Mouse (Mus musculus): ENCODE results near the gene Safb2. TPM values are rescaled to one million over a fixed set of nuclear protein-coding genes. Genes with fewer than 3 reads are reported as not detected.

Gene Safb2
- polyA plus RNA-seq, 1 experiment, result 137 TPM

DNA sequence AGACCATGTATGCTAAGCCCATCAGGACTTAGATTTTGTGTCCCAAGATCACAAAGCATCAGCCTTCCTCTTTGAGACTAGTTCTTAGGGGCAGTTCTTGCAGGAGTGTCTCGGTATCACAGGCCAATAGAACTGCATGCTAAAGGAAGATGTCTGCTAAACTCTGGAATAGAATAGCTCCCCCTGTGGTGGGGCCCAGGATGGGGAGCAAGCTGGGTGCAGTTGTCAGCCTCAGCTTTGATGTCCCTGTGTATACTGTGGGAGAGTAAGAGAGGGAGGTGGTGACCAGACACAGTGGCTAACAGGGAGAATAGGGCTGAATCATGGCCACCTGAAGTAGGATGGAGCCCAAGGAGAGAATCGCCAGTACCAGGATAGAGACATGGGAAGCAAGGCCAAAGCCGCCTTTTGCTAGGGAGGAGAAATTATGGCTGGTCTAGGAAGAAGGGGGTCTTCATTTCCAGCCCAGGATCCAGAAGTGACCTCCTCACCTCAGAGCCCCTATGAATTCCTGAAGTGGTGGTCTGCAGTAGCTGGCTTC, 40.6 kb downstream of the Safb2 start:
- peak in 1 of 2 experiments; percentile 11 for DNase-seq
- H3K27ac ChIP-seq (ENCODE audit: insufficient read depth, low read length), result no peak overlapping the region
- TF ChIP-seq POLR2A (IDR thresholded peaks at IDR 0.05; ENCODE audit: borderline replicate concordance, insufficient read depth, low read length) (no peak), CTCF (IDR thresholded peaks at IDR 0.05; ENCODE audit: borderline replicate concordance, insufficient read depth, low read depth, low read length) (no peak)
- H3K4me3 ChIP-seq (replicated peaks; ENCODE audit: insufficient read depth, low read depth, low read length), result no peak overlapping the region
- WGBS, result 97% methylated on average over 3 of the region's 3 CpGs
- no peaks in the 10 kb centered on the region for H3K27me3 ChIP-seq (ENCODE audit: control insufficient read depth, insufficient read depth, low read length)
- H3K4me1 ChIP-seq (ENCODE audit: control insufficient read depth, insufficient read depth, low read length), result peaks cover 16% of the 10 kb centered on the region

DNA sequence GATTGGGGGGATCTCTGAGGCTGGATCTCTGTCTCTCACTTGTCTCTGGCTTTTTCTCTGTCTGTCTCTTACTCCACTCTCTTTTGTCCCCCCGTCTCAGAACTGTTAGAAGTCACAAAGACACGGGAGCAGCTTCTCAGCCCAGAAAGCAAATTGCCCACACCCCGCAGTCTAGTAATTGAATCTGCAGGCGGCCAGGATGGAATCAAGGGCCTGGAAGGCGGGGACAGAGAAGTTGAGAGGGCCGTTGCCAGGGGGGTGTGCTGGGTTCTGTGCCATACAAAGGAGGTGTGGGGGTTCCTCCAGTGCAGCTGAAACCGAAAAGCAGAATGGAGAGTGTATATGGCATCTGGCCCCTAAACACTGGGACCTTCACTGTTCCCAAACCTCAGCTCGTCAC, 41.6 kb downstream of the Safb2 start:
- H3K27me3 ChIP-seq (ENCODE audit: control insufficient read depth, insufficient read depth, low read length), result no peaks in the 10 kb centered on the region
- H3K4me3 ChIP-seq (replicated peaks; ENCODE audit: insufficient read depth, low read depth, low read length), result no peak overlapping the region
- TF ChIP-seq POLR2A (IDR thresholded peaks at IDR 0.05; ENCODE audit: borderline replicate concordance, insufficient read depth, low read length), result no peak
- no peak for TF ChIP-seq CTCF (IDR thresholded peaks at IDR 0.05; ENCODE audit: borderline replicate concordance, insufficient read depth, low read depth, low read length)
- 52% methylated on average over 8 of the region's 8 CpGs for WGBS
- no peak overlapping the region for H3K27ac ChIP-seq (ENCODE audit: insufficient read depth, low read length)
- DNase-seq, result peak in 1 of 2 experiments; percentile 4
- H3K4me1 ChIP-seq (ENCODE audit: control insufficient read depth, insufficient read depth, low read length), result peaks cover 8% of the 10 kb centered on the region

DNA sequence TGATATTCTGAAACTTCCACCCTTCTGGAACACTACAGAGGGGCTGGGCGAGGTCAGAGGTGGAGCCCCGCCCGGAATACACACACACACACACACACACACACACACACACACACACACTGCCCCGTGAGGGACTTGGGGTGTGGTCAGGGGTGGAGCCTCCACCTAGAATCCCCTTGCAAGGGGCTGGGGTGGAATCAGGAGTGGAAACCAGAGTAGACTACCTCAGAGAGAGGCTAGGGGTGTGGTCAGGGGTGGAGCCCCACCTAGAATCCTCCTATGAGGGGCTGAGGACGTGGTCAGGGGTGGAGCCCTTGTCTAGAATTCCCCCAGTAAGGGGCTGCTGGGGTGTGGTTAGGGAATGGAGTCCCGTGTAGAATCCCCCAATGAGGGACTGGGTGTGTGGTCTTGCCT, 43.8 kb downstream of the Safb2 start:
- WGBS, result 79% methylated on average over 6 of the region's 6 CpGs
- no peak for TF ChIP-seq POLR2A (IDR thresholded peaks at IDR 0.05; ENCODE audit: borderline replicate concordance, insufficient read depth, low read length)
- TF ChIP-seq CTCF (IDR thresholded peaks at IDR 0.05; ENCODE audit: borderline replicate concordance, insufficient read depth, low read depth, low read length), result no peak

DNA sequence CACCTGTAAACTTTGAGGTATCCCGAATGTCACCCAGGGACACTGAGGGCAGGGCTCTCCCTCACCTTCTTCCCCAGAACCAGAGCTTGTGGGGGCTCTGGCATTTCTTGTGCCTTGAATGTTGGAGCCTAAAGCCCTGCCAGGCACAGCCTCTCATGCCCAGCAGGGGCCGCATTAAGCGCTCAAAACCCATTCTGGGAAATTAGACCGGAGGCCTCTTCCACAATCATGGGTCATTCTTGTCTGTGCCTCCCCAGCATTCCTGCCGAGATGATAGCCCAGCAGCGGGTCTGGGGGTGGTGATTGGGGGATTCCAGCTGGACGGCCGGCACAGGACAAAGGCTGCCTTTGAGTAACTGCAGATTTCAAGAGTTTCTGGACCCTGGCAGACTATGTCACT, 46.5 kb downstream of the Safb2 start:
- WGBS, result 51% methylated on average over 8 of the region's 8 CpGs
- Histone ChIP-seq H3K4me3 (replicated peaks; ENCODE audit: insufficient read depth, low read depth, low read length) (no peak overlapping the region), H3K27ac (ENCODE audit: insufficient read depth, low read length) (no peak overlapping the region), H3K27me3 (ENCODE audit: control insufficient read depth, insufficient read depth, low read length) (no peaks in the 10 kb centered on the region; the same call in 1 of the 2 replicates), H3K4me1 (ENCODE audit: control insufficient read depth, insufficient read depth, low read length) (0 out of 2 replicates have a peak, but pooled peaks cover 3% of the 10 kb centered on the region)
- peak in 1 of 2 experiments; percentile 33 for DNase-seq
- no peak for TF ChIP-seq CTCF (IDR thresholded peaks at IDR 0.05; ENCODE audit: borderline replicate concordance, insufficient read depth, low read depth, low read length)
- TF ChIP-seq POLR2A (IDR thresholded peaks at IDR 0.05; ENCODE audit: borderline replicate concordance, insufficient read depth, low read length), result no peak

More for the DNA sequence above, 43.8 kb downstream of the Safb2 start:
- Histone ChIP-seq H3K27me3 (ENCODE audit: control insufficient read depth, insufficient read depth, low read length) (no peaks in the 10 kb centered on the region), H3K4me1 (ENCODE audit: control insufficient read depth, insufficient read depth, low read length) (0 out of 2 replicates have a peak, but pooled peaks cover 3% of the 10 kb centered on the region), H3K4me3 (replicated peaks; ENCODE audit: insufficient read depth, low read depth, low read length) (no peak overlapping the region), H3K27ac (ENCODE audit: insufficient read depth, low read length) (no peak overlapping the region)
- DNase-seq, result peak in 1 of 2 experiments; percentile 5

DNA sequence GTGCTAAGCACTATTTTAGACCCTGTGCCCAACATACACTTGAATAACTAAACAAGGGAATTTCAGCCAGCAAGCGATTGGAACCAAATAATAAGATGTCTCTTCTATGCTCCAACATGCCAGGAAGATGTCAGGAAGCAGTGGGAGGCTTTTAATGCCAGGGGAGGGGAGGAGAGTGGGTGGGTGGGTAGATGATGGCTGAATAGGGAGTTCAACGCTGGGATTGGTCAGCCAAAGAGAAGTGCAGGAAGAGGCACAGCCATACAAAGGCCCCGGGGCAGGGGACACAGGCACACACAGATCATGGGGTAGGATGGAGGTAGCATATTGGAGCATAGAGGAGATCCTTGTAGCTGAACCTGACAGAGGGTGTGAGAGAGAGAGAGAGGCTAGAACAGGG, 47.5 kb downstream of the Safb2 start:
- Histone ChIP-seq H3K4me3 (replicated peaks; ENCODE audit: insufficient read depth, low read depth, low read length) (no peak overlapping the region), H3K4me1 (ENCODE audit: control insufficient read depth, insufficient read depth, low read length) (0 out of 2 replicates have a peak, but pooled peaks cover 3% of the 10 kb centered on the region), H3K27me3 (ENCODE audit: control insufficient read depth, insufficient read depth, low read length) (no peaks in the 10 kb centered on the region; the same call in 1 of the 2 replicates), H3K27ac (ENCODE audit: insufficient read depth, low read length) (no peak overlapping the region)
- TF ChIP-seq CTCF (IDR thresholded peaks at IDR 0.05; ENCODE audit: borderline replicate concordance, insufficient read depth, low read depth, low read length), result no peak
- TF ChIP-seq POLR2A (IDR thresholded peaks at IDR 0.05; ENCODE audit: borderline replicate concordance, insufficient read depth, low read length), result no peak
- 52% methylated on average over 3 of the region's 3 CpGs for WGBS
- peak in 1 of 2 experiments; percentile 6 for DNase-seq

DNA sequence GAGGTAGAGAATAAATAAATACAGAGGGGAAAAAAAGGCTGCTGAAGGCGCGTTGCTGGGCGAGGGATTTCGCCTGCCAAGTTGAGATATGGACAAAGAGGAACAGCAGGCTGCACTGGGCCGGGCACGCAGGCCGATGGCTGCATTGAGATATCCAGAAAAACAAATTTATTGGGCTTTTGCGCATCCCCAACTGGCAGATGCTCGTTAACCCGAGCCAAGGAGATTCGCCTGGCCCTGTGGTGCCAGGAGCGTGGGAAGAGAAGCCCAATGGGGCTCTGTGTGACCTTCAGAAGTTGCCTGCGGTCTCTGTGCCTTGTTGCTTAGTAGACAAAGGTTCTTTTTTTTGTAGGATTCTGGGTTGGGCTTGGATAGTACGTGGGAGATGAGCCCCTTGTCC, 48.2 kb downstream of the Safb2 start:
- Histone ChIP-seq H3K27me3 (ENCODE audit: control insufficient read depth, insufficient read depth, low read length) (no peaks in the 10 kb centered on the region; the same call in 1 of the 2 replicates), H3K4me3 (replicated peaks; ENCODE audit: insufficient read depth, low read depth, low read length) (no peak overlapping the region), H3K4me1 (ENCODE audit: control insufficient read depth, insufficient read depth, low read length) (0 out of 2 replicates have a peak, but pooled peaks cover 3% of the 10 kb centered on the region), H3K27ac (ENCODE audit: insufficient read depth, low read length) (no peak overlapping the region)
- 31% methylated on average over 14 of the region's 14 CpGs for WGBS
- TF ChIP-seq CTCF (IDR thresholded peaks at IDR 0.05; ENCODE audit: borderline replicate concordance, insufficient read depth, low read depth, low read length) (no peak), POLR2A (IDR thresholded peaks at IDR 0.05; ENCODE audit: borderline replicate concordance, insufficient read depth, low read length) (no peak)
- peak; percentile 36 to 53 for DNase-seq

DNA sequence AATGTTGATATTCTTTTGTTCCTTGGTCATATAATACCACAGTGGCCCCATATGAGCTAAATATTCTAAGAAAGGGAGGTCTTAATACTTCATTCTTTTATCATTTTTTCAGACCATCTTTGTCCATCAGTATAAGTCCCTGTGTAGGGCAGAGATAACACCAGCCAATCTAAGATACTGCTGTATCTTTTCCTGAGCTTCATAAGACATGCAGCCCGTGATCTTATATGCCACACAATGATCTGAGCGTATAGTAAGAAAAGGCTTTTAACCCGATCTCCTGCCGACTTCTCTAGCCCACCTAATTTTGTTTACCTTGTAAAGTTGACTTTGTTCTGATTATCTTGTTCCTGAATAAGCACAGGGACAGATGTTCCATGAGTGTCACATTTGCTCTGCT, 59.4 kb downstream of the Safb2 start:
- H3K27ac ChIP-seq (ENCODE audit: insufficient read depth, low read length), result no peak overlapping the region
- no peaks in the 10 kb centered on the region for H3K27me3 ChIP-seq (ENCODE audit: control insufficient read depth, insufficient read depth, low read length)
- WGBS, result 89% methylated on average over 4 of the region's 4 CpGs
- H3K4me1 ChIP-seq (ENCODE audit: control insufficient read depth, insufficient read depth, low read length), result no peaks in the 10 kb centered on the region
- TF ChIP-seq CTCF (IDR thresholded peaks at IDR 0.05; ENCODE audit: borderline replicate concordance, insufficient read depth, low read depth, low read length) (no peak), POLR2A (IDR thresholded peaks at IDR 0.05; ENCODE audit: borderline replicate concordance, insufficient read depth, low read length) (no peak)
- no peak overlapping the region for H3K4me3 ChIP-seq (replicated peaks; ENCODE audit: insufficient read depth, low read depth, low read length)
- no peak for DNase-seq

DNA sequence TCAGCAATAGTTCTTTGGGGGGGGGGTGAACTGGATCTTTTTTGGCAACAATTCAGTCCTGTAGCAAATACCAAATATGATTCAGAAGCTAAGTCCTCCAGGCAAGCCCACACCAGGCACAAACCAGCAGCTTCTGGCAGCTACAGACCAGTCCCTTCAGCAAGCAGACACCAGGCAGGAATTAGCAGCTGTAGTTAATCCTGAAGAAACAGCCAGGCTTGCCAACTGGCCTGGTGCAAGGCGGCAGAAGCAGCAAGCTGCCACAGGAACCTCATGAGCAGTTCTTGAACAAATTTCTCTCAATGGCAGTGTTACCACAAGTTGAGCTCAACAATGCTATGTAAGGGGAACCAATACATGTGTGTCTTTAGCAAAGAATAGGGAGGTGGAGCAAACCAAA, 61.6 kb downstream of the Safb2 start:
- H3K4me1 ChIP-seq (ENCODE audit: control insufficient read depth, insufficient read depth, low read length), result no peaks in the 10 kb centered on the region
- no peaks in the 10 kb centered on the region for H3K27me3 ChIP-seq (ENCODE audit: control insufficient read depth, insufficient read depth, low read length)
- no peak for DNase-seq
- WGBS, result 43% methylated on average over 1 of the region's 1 CpGs
- no peak overlapping the region for H3K27ac ChIP-seq (ENCODE audit: insufficient read depth, low read length)
- no peak for TF ChIP-seq CTCF (IDR thresholded peaks at IDR 0.05; ENCODE audit: borderline replicate concordance, insufficient read depth, low read depth, low read length)
- TF ChIP-seq POLR2A (IDR thresholded peaks at IDR 0.05; ENCODE audit: borderline replicate concordance, insufficient read depth, low read length), result no peak
- no peak overlapping the region for H3K4me3 ChIP-seq (replicated peaks; ENCODE audit: insufficient read depth, low read depth, low read length)
